ENCODE assay signal across 8 mouse cellular contexts in genomic region chr13:52979331-52980051, GRCm38 (mm10). TPM values are rescaled to one million over a fixed set of nuclear protein-coding genes. Genes with fewer than 3 reads are reported as not detected.
DNase-seq lines count a peak whose midpoint lies in the region; ATAC-seq and TF ChIP-seq lines count a peak whose summit lies in the region.

No protein-coding gene starts in this region.

- no peak for TF ChIP-seq CTCF in brain, embryonic 14.5 days (IDR thresholded peaks at IDR 0.05; ENCODE audit: borderline replicate concordance, extremely low read depth, insufficient read depth, insufficient read length)
- TF ChIP-seq CTCF in intestine, postnatal 0 days (IDR thresholded peaks at IDR 0.05; ENCODE audit: low read depth), result no peak

- H3K27me3 ChIP-seq in intestine, postnatal 0 days (replicated peaks; ENCODE audit: control insufficient read depth, insufficient read depth, low read length), result no peaks in the 10 kb centered on the region
- peaks cover 2% of the 10 kb centered on the region for H3K27me3 ChIP-seq in splenic B cell, adult 2 months (ENCODE audit: control insufficient read depth, insufficient read depth, low read length, poor library complexity, severe bottlenecking)

- no peak for ATAC-seq in intestine, postnatal 0 days

- H3K4me1 ChIP-seq in intestine, postnatal 0 days (replicated peaks; ENCODE audit: control insufficient read depth, insufficient read depth, low read length), result peaks cover 26% of the 10 kb centered on the region; the same call in 1 of the 2 replicates

- under 1% methylated on average over 22 of the region's 22 CpGs for WGBS in intestine, postnatal 0 days

- H3K36me3 ChIP-seq in intestine, postnatal 0 days (ENCODE audit: control insufficient read depth, insufficient read depth), result no peaks in the 10 kb centered on the region
- H3K36me3 ChIP-seq in splenic B cell, adult 2 months (ENCODE audit: control insufficient read depth, insufficient read depth, low read length, poor library complexity, severe bottlenecking), result no peaks in the 10 kb centered on the region

- DNase-seq in kidney, adult 18-20 months, result peak; percentile 27
- DNase-seq in kidney, adult 8-10 months, result no peak
- DNase-seq in brain, embryonic 14.5 days (ENCODE audit: low read depth), result peak; percentile 54
- DNase-seq in frontal cortex, postnatal 25 days (ENCODE audit: low spot score in 2 of 2), result peak; percentile 13 to 19
- DNase-seq in lung, postnatal 36 days, result peak; percentile 28
- peak; percentile 22 for DNase-seq in splenic B cell, adult 2 months (ENCODE audit: low read depth, low spot score)
- DNase-seq in thymus, postnatal 25 days, result no peak

- TF ChIP-seq POLR2A in brain, embryonic 14.5 days (IDR thresholded peaks at IDR 0.05; ENCODE audit: borderline replicate concordance, extremely low read depth, insufficient read depth, insufficient read length, poor library complexity, severe bottlenecking), result no peak

- peak overlapping the region; percentile 94 for H3K9ac ChIP-seq in intestine, postnatal 0 days (ENCODE audit: low read depth, low read length)

- H3K27ac ChIP-seq in intestine, postnatal 0 days (ENCODE audit: low read depth, low read length), result peak overlapping the region; percentile 97

- peak overlapping the region; percentile 97 for H3K4me3 ChIP-seq in intestine, postnatal 0 days (ENCODE audit: low read depth, low read length)

- H3K9me3 ChIP-seq in intestine, postnatal 0 days (ENCODE audit: control insufficient read depth), result no peaks in the 10 kb centered on the region

- H3K4me2 ChIP-seq in intestine, postnatal 0 days (replicated peaks; ENCODE audit: low read depth), result peak overlapping the region; percentile 98

RNA-seq across cellular contexts. Expression of gene Nfil3, which starts 1.4 kb away (rescaled TPM):
- polyA plus RNA-seq in brain, embryonic 14.5 days (2012; rRNA removed), result 9.7 and 16.8 TPM in 2 replicates
- 15.6 and 15.8 TPM in 2 replicates for polyA plus RNA-seq in intestine, postnatal 0 days (2015; fragmentation: Nextera tagmentation; extraction: Ambion mirVana)

RNA-seq across cellular contexts. Expression of gene Auh, which starts 50.0 kb away (rescaled TPM):
- 39.7 and 42.9 TPM in 2 replicates for polyA plus RNA-seq in brain, embryonic 14.5 days (2012; rRNA removed)
- polyA plus RNA-seq in intestine, postnatal 0 days (2015; fragmentation: Nextera tagmentation; extraction: Ambion mirVana), result 45.0 and 46.4 TPM in 2 replicates

Comparison
In these comparisons a context has a peak if more than half of its experiments do, and no peak if none do; other contexts are left out.
1. DNase-seq: peak in kidney, adult 18-20 months (single experiment), brain, embryonic 14.5 days (single experiment), frontal cortex, postnatal 25 days (2 of 2), lung, postnatal 36 days (single experiment) and splenic B cell, adult 2 months (single experiment); none in kidney, adult 8-10 months (0 of 2) and thymus, postnatal 25 days (single experiment).